Mouse (Mus musculus): ENCODE data around the gene Yjefn3.

DNA sequence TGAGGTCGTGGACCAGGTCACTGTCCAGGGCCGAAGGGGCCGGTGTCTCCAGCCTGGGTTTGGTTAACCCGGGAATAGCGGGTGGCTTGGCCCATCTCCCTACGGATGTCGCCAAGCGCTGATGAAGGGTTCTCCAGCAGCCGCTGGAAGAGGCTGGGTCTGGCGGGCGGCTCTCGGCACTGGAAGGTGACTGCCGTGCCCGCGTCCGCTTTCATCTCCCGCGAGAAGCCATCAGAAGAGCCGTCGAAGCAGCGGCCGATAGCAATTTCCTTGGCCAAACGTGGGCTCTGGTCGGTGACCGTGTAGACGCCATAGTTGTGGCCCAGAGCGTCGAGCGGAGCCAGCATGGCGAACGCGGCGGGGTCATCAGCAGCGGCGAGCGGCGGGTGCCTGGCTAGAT is 21.7 kb downstream of the Yjefn3 start:
- TF ChIP-seq CTCF (IDR thresholded peaks at IDR 0.05; ENCODE audit: low read depth, low read length) (no peak), POLR2A (IDR thresholded peaks at IDR 0.05; ENCODE audit: borderline replicate concordance, low read depth, low read length) (no peak)
